Mouse (Mus musculus) limb, embryonic 10.5 days (tissue): ENCODE measurements around the gene Gm49368. TPM values are rescaled to one million over a fixed set of nuclear protein-coding genes. Genes with fewer than 3 reads are reported as not detected.
"Not testable (repeated sequence)": the region's sequence is repeated elsewhere in the genome, so short reads cannot be mapped to it uniquely, and the experiment has no call there.

Experiments
- DNase-seq: peaks from one replicate; pipeline ENCODE4 v3.0.0-alpha.2; 2017; ENCODE audit warnings: low spot score
- H3K27ac ChIP-seq: fragments of 300-500 bp; sonication (generic); 2 replicates; pipeline ENCODE4 v1.5.1; 2016; ENCODE audit warnings: mild to moderate bottlenecking
- H3K27me3 ChIP-seq: fragments of 300-500 bp; sonication (generic); 2 replicates; pipeline ENCODE4 v1.6.1; 2016; ENCODE audit warnings: low read depth, mild to moderate bottlenecking; ENCODE audit not compliant: poor library complexity, severe bottlenecking
- H3K36me3 ChIP-seq: fragments of 300-500 bp; sonication (generic); 2 replicates; pipeline ENCODE4 v1.6.1; 2016; ENCODE audit warnings: mild to moderate bottlenecking, moderate library complexity
- H3K4me1 ChIP-seq: fragments of 300-500 bp; sonication (generic); 2 replicates; pipeline ENCODE4 v1.6.1; 2016
- H3K4me3 ChIP-seq: fragments of 300-500 bp; sonication (generic); 2 replicates; pipeline ENCODE4 v1.5.1; 2016; ENCODE audit warnings: mild to moderate bottlenecking, moderate library complexity
- H3K9me3 ChIP-seq: fragments of 300-500 bp; sonication (generic); replicated peaks from 2 replicates; pipeline ENCODE4 v1.6.1; 2016; ENCODE audit warnings: mild to moderate bottlenecking
- WGBS: fragments of 180-500 bp; shearing (Covaris S2); methylation state at CpG from one replicate; pipeline ENCODE4 v1.1.7; 2016; 5-methylcytosine and 5-hydroxymethylcytosine counted together
- polyA plus RNA-seq: library from polyadenylated mRNA; unstranded; fragments of >200 nt; fragmentation: Nextera tagmentation; extraction: Ambion mirVana; gene quantifications from 2 replicates; pipeline ENCODE4 v1.2.1, GENCODE M21; 2016

The Gm49368 gene
- polyA plus RNA-seq, 1 experiment from 2014 or later, result not detected

- H3K27ac ChIP-seq, result no peak overlapping the region
- H3K4me3 ChIP-seq, result no peak overlapping the region
- 92% methylated on average over 4 of the region's 4 CpGs for WGBS
- no peaks in the 10 kb centered on the region for H3K9me3 ChIP-seq
- no peaks in the 10 kb centered on the region for H3K4me1 ChIP-seq
- no peaks in the 10 kb centered on the region for H3K36me3 ChIP-seq
- DNase-seq, result no peak
- H3K27me3 ChIP-seq, result no peaks in the 10 kb centered on the region
These were observed 28.9 kb upstream of the Gm49368 start for GRCm38 (mm10) chr7:128033616-128034015.

GRCm38 (mm10) chr7:128042161-128042820 lies 20.2 kb upstream of the Gm49368 start:
- H3K27me3 ChIP-seq, H3K4me1 ChIP-seq, H3K36me3 ChIP-seq, H3K9me3 ChIP-seq, H3K4me3 ChIP-seq, DNase-seq, H3K27ac ChIP-seq: not testable (repeated sequence)
- WGBS, result 88% methylated on average over 15 of the region's 15 CpGs

DNA sequence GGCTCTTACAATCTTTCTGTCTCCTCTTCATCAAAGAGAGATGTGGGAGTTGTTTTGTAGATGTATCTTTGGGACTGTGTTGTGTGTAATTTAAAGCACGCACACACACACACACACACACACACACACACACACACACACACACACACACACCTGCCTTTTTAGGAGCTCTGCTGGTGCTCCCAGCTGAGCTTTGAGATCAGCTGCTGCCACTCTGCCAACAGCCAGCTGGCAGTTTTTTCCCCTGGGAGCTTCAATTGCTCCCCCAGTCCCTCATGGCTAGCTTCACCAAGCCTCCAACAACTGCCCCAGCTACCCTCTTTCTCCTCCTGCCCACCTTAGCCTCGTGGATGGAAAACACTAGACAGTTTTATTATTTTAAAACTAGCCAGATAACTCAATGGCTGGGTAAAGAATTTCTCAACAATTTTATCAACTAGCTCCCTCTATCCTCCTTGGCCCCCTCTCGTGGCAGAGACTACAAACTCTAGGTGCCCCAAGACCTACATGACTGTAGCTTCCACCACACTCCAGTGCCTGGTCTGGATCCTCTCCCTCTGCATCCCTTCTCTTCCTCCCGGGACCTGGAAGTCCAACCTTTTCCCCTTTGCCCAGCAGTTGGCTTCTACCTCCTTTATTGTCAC lies 18.2 kb upstream of the Gm49368 start:
- H3K27me3 ChIP-seq, result no peaks in the 10 kb centered on the region
- H3K9me3 ChIP-seq, result no peaks in the 10 kb centered on the region
- WGBS, result 69% methylated on average over 4 of the region's 4 CpGs
- no peak for DNase-seq
- H3K36me3 ChIP-seq, result no peaks in the 10 kb centered on the region
- H3K4me3 ChIP-seq, result no peak overlapping the region
- no peak overlapping the region for H3K27ac ChIP-seq
- H3K4me1 ChIP-seq, result no peaks in the 10 kb centered on the region

DNA sequence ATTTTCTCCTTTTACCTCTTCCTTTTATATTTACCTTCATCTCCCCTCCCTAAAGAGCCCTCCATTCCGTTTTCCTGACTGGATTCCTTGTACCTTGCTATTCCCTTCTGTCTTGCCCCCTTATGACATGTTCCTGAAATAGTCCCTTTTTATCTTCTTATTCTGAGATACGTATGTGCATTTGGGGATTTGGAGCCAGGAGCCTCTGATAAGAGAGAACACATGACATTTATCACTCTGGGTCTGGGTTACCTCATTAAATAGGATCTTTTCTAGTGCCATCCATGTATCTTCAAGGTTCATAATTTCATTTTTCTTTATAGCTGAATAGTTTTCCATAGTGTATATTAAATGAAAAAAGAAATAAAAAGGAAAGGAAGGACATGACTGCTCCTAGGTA lies 16.8 kb upstream of the Gm49368 start:
- WGBS, result 78% methylated on average over 2 of the region's 2 CpGs
- Histone ChIP-seq H3K36me3 (no peaks in the 10 kb centered on the region), H3K9me3 (no peaks in the 10 kb centered on the region), H3K27ac (no peak overlapping the region), H3K4me3 (no peak overlapping the region), H3K4me1 (no peaks in the 10 kb centered on the region), H3K27me3 (no peaks in the 10 kb centered on the region)
- no peak for DNase-seq

DNA sequence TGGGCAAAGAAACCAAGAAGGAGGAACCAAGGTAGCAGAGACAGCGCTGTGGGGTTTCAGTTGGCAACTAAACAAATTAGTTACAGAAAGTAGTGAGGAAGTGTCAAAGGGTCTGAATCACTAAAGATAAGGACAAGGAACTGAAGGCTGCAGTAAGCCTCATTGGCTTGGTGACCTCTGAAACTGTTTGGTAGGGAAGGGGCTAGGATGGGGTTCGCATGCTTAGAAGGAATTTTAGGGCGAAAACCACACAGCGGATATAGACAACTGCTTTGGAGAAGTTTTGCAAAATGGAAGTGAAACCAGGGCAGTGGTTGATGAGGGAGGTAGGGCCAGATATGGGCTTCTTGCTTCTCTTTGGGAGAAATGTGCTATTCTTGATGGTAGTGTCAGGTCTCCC lies 13.7 kb upstream of the Gm49368 start:
- DNase-seq, result no peak
- no peaks in the 10 kb centered on the region for H3K36me3 ChIP-seq
- WGBS, result 93% methylated on average over 4 of the region's 4 CpGs
- no peak overlapping the region for H3K4me3 ChIP-seq
- H3K27me3 ChIP-seq, result no peaks in the 10 kb centered on the region
- no peaks in the 10 kb centered on the region for H3K9me3 ChIP-seq
- no peak overlapping the region for H3K27ac ChIP-seq
- peaks cover 4% of the 10 kb centered on the region; the same call in 1 of the 2 replicates for H3K4me1 ChIP-seq

GRCm38 (mm10) chr7:128049254-128049653 lies 13.2 kb upstream of the Gm49368 start:
- DNase-seq, result no peak
- WGBS, result 93% methylated on average over 2 of the region's 2 CpGs
- Histone ChIP-seq H3K27ac (no peak overlapping the region), H3K27me3 (no peaks in the 10 kb centered on the region), H3K36me3 (no peaks in the 10 kb centered on the region), H3K9me3 (no peaks in the 10 kb centered on the region), H3K4me3 (no peak overlapping the region), H3K4me1 (peaks cover 4% of the 10 kb centered on the region; the same call in 1 of the 2 replicates)

DNA sequence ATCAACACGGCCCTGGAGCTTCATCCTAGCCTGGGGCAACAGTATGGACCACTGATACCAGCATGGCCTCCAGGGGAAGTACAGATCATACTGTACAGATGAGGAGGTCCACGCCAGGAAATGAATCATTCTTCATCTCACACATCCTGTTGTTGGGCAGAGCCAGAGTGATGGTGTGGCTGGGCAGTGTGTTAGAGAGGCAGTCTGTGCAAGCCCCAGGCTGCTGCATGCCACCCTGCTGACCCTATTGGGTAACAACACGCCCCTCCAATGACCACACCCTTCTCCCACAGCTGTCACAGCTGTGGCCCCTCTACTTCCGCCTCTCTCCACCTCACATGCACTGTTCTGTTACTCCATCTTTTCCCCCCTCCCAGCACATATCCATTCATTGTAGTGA lies 11.7 kb upstream of the Gm49368 start:
- no peak for DNase-seq
- H3K4me3 ChIP-seq, result no peak overlapping the region
- H3K9me3 ChIP-seq, result no peaks in the 10 kb centered on the region
- H3K36me3 ChIP-seq, result no peaks in the 10 kb centered on the region
- no peaks in the 10 kb centered on the region for H3K27me3 ChIP-seq
- peaks cover 4% of the 10 kb centered on the region; the same call in 1 of the 2 replicates for H3K4me1 ChIP-seq
- WGBS, result 70% methylated on average over 4 of the region's 4 CpGs
- no peak overlapping the region for H3K27ac ChIP-seq

GRCm38 (mm10) chr7:128053061-128053460 lies 9.4 kb upstream of the Gm49368 start:
- no peaks in the 10 kb centered on the region for H3K36me3 ChIP-seq
- no peak for DNase-seq
- H3K27me3 ChIP-seq, result no peaks in the 10 kb centered on the region
- H3K4me1 ChIP-seq, result peaks cover 4% of the 10 kb centered on the region; the same call in 1 of the 2 replicates
- no peaks in the 10 kb centered on the region for H3K9me3 ChIP-seq
- no peak overlapping the region for H3K27ac ChIP-seq
- 65% methylated on average over 5 of the region's 5 CpGs for WGBS
- H3K4me3 ChIP-seq, result no peak overlapping the region

- Histone ChIP-seq H3K4me3 (no peak overlapping the region), H3K27ac (no peak overlapping the region), H3K4me1 (0 out of 2 replicates have a peak, but pooled peaks cover 2% of the 10 kb centered on the region), H3K27me3 (no peaks in the 10 kb centered on the region), H3K9me3 (no peaks in the 10 kb centered on the region), H3K36me3 (no peaks in the 10 kb centered on the region)
- no peak for DNase-seq
- 75% methylated on average over 3 of the region's 3 CpGs for WGBS
These were observed 5.5 kb upstream of the Gm49368 start for GRCm38 (mm10) chr7:128056917-128057444.

GRCm38 (mm10) chr7:128057860-128058259 lies 4.6 kb upstream of the Gm49368 start:
- H3K9me3 ChIP-seq, result no peaks in the 10 kb centered on the region
- no peak overlapping the region for H3K4me3 ChIP-seq
- H3K27me3 ChIP-seq, result no peaks in the 10 kb centered on the region
- DNase-seq, result no peak
- 82% methylated on average over 8 of the region's 8 CpGs for WGBS
- H3K4me1 ChIP-seq, result 0 out of 2 replicates have a peak, but pooled peaks cover 2% of the 10 kb centered on the region
- no peak overlapping the region for H3K27ac ChIP-seq
- no peaks in the 10 kb centered on the region for H3K36me3 ChIP-seq

DNA sequence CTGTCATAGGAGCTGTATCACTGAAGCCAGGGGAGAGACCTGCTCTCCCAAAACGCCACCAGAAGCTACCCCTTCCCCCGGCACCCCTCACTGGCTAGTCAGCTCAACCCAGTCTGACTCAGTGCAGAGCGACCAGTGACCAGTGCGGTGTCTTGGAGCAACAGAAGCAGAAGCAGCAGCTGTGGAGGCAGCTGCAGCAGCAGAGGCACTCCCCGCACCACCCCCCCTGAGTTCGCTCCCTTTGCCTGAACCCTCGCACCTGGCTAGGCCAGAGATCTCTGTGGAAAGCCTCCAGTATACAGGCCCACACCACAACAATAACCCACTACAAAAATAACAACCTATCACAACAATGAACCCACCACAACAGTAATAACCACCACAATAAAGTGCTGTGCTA lies 3.9 kb upstream of the Gm49368 start:
- DNase-seq, result no peak
- Histone ChIP-seq H3K4me3 (no peak overlapping the region), H3K27ac (no peak overlapping the region), H3K27me3 (no peaks in the 10 kb centered on the region), H3K4me1 (0 out of 2 replicates have a peak, but pooled peaks cover 2% of the 10 kb centered on the region), H3K9me3 (no peaks in the 10 kb centered on the region), H3K36me3 (no peaks in the 10 kb centered on the region)
- 74% methylated on average over 7 of the region's 7 CpGs for WGBS

- Histone ChIP-seq H3K4me1 (0 out of 2 replicates have a peak, but pooled peaks cover 2% of the 10 kb centered on the region), H3K36me3 (no peaks in the 10 kb centered on the region), H3K27me3 (no peaks in the 10 kb centered on the region), H3K27ac (no peak overlapping the region), H3K9me3 (no peaks in the 10 kb centered on the region), H3K4me3 (no peak overlapping the region)
- no peak for DNase-seq
- WGBS, result 79% methylated on average over 4 of the region's 4 CpGs
These were observed 3.4 kb upstream of the Gm49368 start for GRCm38 (mm10) chr7:128059091-128059490.

GRCm38 (mm10) chr7:128063211-128063781 lies 813 bp downstream of the Gm49368 start:
- Histone ChIP-seq H3K4me3 (no peak overlapping the region), H3K27ac (no peak overlapping the region), H3K36me3 (no peaks in the 10 kb centered on the region), H3K9me3 (no peaks in the 10 kb centered on the region), H3K4me1 (0 out of 2 replicates have a peak, but pooled peaks cover 2% of the 10 kb centered on the region), H3K27me3 (no peaks in the 10 kb centered on the region)
- WGBS, result 93% methylated on average over 6 of the region's 6 CpGs
- DNase-seq, result no peak
